Mouse (Mus musculus) liver, postnatal 0 days (tissue): ENCODE data around the gene Gdf15. TPM values are rescaled to one million over a fixed set of nuclear protein-coding genes. Genes with fewer than 3 reads are reported as not detected.

Experiments used
- ATAC-seq: fragments of 200-750 bp; cut with Nextera tagmentation; 2 replicates; pipeline ENCODE4 v1.8.0; 2017; ENCODE audit warnings: mild to moderate bottlenecking, moderate library complexity
- DNase-seq: peaks from one replicate; pipeline ENCODE4 v3.0.0-alpha.2; 2016
- H3K27ac ChIP-seq: fragments of 300-500 bp; sonication (generic); 2 replicates; pipeline ENCODE4 v1.5.1; 2014; ENCODE audit warnings: antibody characterized with exemption, moderate library complexity, mild to moderate bottlenecking, low read depth
- H3K27me3 ChIP-seq: fragments of 300-500 bp; sonication (generic); 2 replicates; pipeline ENCODE4 v1.6.1; 2014; ENCODE audit warnings: low read length, control low read depth, mixed read lengths; ENCODE audit not compliant: insufficient read depth
- H3K36me3 ChIP-seq: fragments of 300-500 bp; sonication (generic); replicated peaks from 2 replicates; pipeline ENCODE4 v1.6.1; 2014; ENCODE audit warnings: mild to moderate bottlenecking, control low read depth, low read length, moderate library complexity, mixed read lengths; ENCODE audit not compliant: insufficient read depth
- H3K4me1 ChIP-seq: fragments of 300-500 bp; sonication (generic); 2 replicates; pipeline ENCODE4 v1.6.1; 2014; ENCODE audit warnings: antibody characterized with exemption, mild to moderate bottlenecking, control low read depth; ENCODE audit not compliant: insufficient read depth
- H3K4me2 ChIP-seq: fragments of 300-500 bp; sonication (generic); 2 replicates; pipeline ENCODE4 v1.6.1; 2014; ENCODE audit warnings: low read depth, mild to moderate bottlenecking, low read length, moderate library complexity, mixed read lengths
- H3K4me3 ChIP-seq: fragments of 300-500 bp; sonication (generic); 2 replicates; pipeline ENCODE4 v1.5.1; 2014; ENCODE audit warnings: low read depth, low read length
- H3K9ac ChIP-seq: fragments of 300-500 bp; sonication (generic); replicated peaks from 2 replicates; pipeline ENCODE4 v1.6.1; 2014; ENCODE audit warnings: mild to moderate bottlenecking, moderate library complexity
- H3K9me3 ChIP-seq: fragments of 300-500 bp; sonication (generic); 2 replicates; pipeline ENCODE4 v1.6.1; 2016; ENCODE audit warnings: mild to moderate bottlenecking, control low read depth, low read length, mixed read lengths
- CTCF ChIP-seq: sonication (generic); IDR thresholded peaks from 2 replicates; pipeline ENCODE4 v1.5.1; 2016; ENCODE audit warnings: antibody characterized with exemption, low read depth
- EP300 ChIP-seq: IDR thresholded peaks from 2 replicates; pipeline ENCODE4 v1.6.1; 2016; ENCODE audit warnings: antibody characterized with exemption, low read depth, mild to moderate bottlenecking
- WGBS: fragments of 180-500 bp; shearing (Covaris S2); extraction: QIAGEN DNeasy Blood & Tissue Kit; methylation state at CpG from one replicate; pipeline ENCODE4 v1.1.7; 2014; ENCODE audit not compliant: insufficient replicate concordance; 5-methylcytosine and 5-hydroxymethylcytosine counted together
- polyA plus RNA-seq: library from polyadenylated mRNA; unstranded; fragments of >200 nt; fragmentation: Nextera tagmentation; extraction: Ambion mirVana; gene quantifications from 2 replicates; pipeline ENCODE4 v1.2.1, GENCODE M21; 2015

Gdf15 gene
- polyA plus RNA-seq, result 2.1 and 2.3 TPM in 2 replicates

DNA sequence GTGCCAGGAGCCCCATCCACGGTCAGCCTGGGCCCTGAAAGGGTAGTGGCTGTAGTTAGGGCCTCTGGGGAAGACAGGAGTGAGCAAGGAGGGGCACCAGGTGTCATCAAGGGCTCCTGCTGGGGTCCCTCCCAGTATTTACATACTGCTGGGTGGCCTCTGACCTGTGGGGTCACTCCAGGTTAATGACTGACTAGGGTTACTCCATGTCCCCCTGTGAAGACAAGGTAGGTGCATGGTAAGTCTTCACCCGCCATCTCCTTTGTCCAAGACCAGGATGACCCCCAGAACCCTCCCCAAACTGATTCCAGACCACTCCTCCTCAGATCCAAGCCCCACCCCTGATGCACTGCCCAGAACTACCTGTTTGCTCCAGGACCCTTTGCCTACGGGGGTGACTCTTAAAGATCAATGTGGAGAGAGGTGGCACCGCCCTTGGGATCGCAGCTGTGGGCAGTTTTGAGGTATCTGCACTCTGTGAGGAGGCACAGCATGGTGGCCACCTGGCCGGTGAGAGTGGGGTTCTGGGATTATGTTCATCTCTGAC is at the start of gene Gdf15:
Gdf15 (minus strand) TSS at position 111 of the 547 bp plus-strand sequence.
- Histone ChIP-seq H3K4me3 (peak within 1 kb of the TSS; percentile 50), H3K4me1 (peaks cover 56% of the 10 kb centered on the region), H3K36me3 (no peaks in the 10 kb centered on the region), H3K27ac (peak within 1 kb of the TSS; percentile 89), H3K9me3 (no peaks in the 10 kb centered on the region), H3K27me3 (no peaks in the 10 kb centered on the region), H3K9ac (peak within 1 kb of the TSS; percentile 45), H3K4me2 (peak within 1 kb of the TSS; percentile 81)
- DNase-seq (no peak), ATAC-seq (no peak)
- WGBS, result 62% methylated on average over 6 of the region's 6 CpGs
- TF ChIP-seq CTCF, result no peak
- no peak for TF ChIP-seq EP300

DNA sequence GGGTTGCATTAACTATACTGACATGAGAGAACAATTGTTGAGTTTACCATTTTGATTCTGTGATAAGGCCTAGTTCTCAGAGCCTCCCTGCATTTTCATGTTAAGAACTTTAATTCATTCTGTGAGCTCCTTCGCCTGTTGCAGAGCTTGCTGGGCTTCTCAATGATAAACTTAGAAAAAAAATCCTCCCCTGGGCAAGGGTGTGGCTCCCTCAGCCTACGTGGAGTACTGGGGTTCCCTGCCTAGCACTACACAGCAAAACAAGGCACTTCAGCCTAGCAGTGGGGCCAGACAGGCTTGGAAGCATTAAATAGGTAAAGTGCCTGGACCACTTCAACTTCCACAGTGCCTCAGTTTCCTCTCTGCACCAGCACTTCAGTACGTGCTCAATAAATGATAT is 49.2 kb upstream of the Gdf15 start:
- WGBS, result 72% methylated on average over 3 of the region's 3 CpGs
- H3K4me1 ChIP-seq, result peaks cover 37% of the 10 kb centered on the region
- no peak overlapping the region for H3K4me2 ChIP-seq
- peaks cover 10% of the 10 kb centered on the region for H3K36me3 ChIP-seq
- DNase-seq (no peak), ATAC-seq (no peak)
- no peak overlapping the region for H3K27ac ChIP-seq
- H3K9ac ChIP-seq, result no peak overlapping the region
- H3K27me3 ChIP-seq, result no peaks in the 10 kb centered on the region
- no peak overlapping the region for H3K4me3 ChIP-seq
- H3K9me3 ChIP-seq, result no peaks in the 10 kb centered on the region
- TF ChIP-seq CTCF (no peak), EP300 (no peak)

DNA sequence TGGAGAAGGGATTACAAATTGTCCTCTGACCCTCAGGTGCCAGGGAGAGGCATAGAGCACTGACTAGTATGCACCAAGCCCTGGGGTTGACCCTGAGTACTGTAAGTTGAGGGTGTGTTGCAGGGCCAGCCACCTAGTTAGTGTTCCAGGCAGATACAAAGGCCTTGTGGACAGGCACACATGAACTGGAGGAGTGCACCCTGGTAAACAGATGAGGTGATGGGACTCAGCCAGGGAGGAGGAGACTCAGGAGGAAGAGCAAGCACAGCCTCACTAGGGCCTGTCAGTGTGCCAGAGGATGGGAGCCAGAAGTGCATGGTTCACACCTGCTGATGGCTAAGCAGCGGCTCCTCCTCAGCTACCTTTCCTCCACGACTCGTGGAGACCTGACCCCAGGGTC is 47.8 kb upstream of the Gdf15 start:
- H3K27me3 ChIP-seq, result no peaks in the 10 kb centered on the region
- H3K9ac ChIP-seq, result 0 out of 2 replicates have a peak overlapping the region, but pooled peaks have one; percentile 4
- H3K9me3 ChIP-seq, result no peaks in the 10 kb centered on the region
- TF ChIP-seq EP300, result no peak
- no peak for TF ChIP-seq CTCF
- peaks cover 38% of the 10 kb centered on the region for H3K4me1 ChIP-seq
- no peak overlapping the region for H3K4me3 ChIP-seq
- peak overlapping the region; percentile 71 for H3K27ac ChIP-seq
- DNase-seq (peak; percentile 54), ATAC-seq (peak; percentile 85)
- peaks cover 10% of the 10 kb centered on the region for H3K36me3 ChIP-seq
- 75% methylated on average over 3 of the region's 3 CpGs for WGBS
- no peak overlapping the region for H3K4me2 ChIP-seq

DNA sequence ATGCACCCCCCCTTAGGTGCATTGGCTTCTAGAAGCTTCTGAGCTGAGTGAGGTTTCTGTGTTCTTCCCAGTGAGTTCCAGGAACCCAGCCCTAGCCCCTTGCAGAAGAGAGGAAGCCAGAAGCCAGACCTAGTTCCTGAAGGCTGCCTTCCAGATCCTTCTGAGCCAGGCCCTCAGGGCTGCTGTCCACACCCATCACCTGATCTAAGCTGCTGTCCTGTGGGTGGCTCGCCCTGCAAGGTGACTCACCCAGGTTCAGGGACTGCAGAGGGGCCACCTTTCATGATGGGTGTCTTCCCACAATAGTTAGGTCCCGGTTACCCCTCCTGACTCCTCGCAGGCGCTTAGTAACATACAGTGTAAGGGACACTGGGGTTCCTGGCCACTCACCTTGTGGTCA is 47.1 kb upstream of the Gdf15 start:
- no peak overlapping the region for H3K4me2 ChIP-seq
- 0 out of 2 replicates have a peak, but pooled peaks have one; percentile 7 for ATAC-seq
- peak overlapping the region; percentile 71 for H3K27ac ChIP-seq
- no peaks in the 10 kb centered on the region for H3K27me3 ChIP-seq
- no peak for TF ChIP-seq EP300
- TF ChIP-seq CTCF, result no peak
- peaks cover 44% of the 10 kb centered on the region for H3K4me1 ChIP-seq
- H3K36me3 ChIP-seq, result peaks cover 10% of the 10 kb centered on the region
- no peak overlapping the region for H3K4me3 ChIP-seq
- no peaks in the 10 kb centered on the region for H3K9me3 ChIP-seq
- no peak for DNase-seq
- WGBS, result 80% methylated on average over 4 of the region's 4 CpGs
- H3K9ac ChIP-seq, result no peak overlapping the region

DNA sequence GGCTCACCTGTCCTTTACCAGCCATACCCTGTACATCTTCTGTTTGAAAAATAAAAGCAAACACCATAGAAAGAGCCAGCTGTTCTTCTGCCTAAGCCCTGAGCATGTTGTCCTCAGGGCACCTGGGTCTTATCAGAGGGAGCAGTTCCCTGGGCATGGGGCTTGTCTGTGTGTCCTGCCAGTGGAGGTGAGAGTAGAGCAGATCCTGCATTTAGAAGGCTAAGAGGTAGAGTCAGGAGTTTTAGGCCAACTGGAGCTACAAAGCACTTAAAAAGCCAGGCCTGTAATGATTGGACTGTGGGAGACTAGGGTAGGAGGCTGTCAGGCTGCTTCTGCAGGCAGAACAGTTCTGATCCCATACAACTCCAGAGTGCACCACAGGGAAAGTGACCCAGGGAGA is 46.4 kb upstream of the Gdf15 start:
- Histone ChIP-seq H3K27me3 (no peaks in the 10 kb centered on the region), H3K4me2 (no peak overlapping the region), H3K27ac (no peak overlapping the region), H3K9ac (no peak overlapping the region; the same call in 1 of the 2 replicates), H3K36me3 (peaks cover 10% of the 10 kb centered on the region), H3K9me3 (no peaks in the 10 kb centered on the region), H3K4me3 (no peak overlapping the region), H3K4me1 (peaks cover 52% of the 10 kb centered on the region)
- TF ChIP-seq CTCF (no peak), EP300 (no peak)
- DNase-seq (no peak), ATAC-seq (no peak)

DNA sequence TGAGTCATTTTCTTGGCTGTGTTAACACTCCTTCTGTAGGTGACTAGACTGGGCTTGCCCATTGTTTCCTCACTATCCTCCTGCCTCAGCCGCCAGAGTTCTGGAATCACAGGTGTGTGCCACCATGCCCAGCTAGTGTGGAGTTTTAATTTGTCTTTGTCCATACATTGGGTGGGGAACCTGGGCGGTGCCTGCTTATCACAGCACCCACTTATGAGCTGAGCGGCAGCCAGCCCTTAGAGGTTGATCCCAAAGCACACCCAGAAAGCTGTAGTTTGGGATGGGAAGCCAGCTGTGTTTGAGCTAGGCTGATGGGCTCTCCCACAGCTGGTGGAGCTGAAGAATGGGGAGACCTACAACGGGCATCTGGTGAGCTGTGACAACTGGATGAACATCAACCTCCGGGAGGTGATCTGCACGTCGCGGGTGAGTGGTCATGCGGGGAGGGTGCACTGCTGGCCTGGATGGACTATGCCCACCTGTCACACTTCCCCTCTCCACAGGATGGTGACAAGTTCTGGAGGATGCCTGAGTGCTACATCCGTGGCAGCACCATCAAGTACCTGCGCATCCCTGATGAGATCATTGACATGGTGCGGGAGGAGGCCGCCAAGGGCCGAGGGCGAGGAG is 45.3 kb upstream of the Gdf15 start:
- H3K4me2 ChIP-seq, result peak overlapping the region; percentile 46
- TF ChIP-seq EP300 (no peak), CTCF (no peak)
- no peaks in the 10 kb centered on the region for H3K9me3 ChIP-seq
- no peaks in the 10 kb centered on the region for H3K27me3 ChIP-seq
- 88% methylated on average over 15 of the region's 15 CpGs for WGBS
- no peak overlapping the region for H3K9ac ChIP-seq
- H3K27ac ChIP-seq, result 0 out of 2 replicates have a peak overlapping the region, but pooled peaks have one; percentile 7
- ATAC-seq (no peak), DNase-seq (no peak)
- H3K4me3 ChIP-seq, result no peak overlapping the region
- peaks cover 10% of the 10 kb centered on the region for H3K36me3 ChIP-seq
- peaks cover 55% of the 10 kb centered on the region for H3K4me1 ChIP-seq

DNA sequence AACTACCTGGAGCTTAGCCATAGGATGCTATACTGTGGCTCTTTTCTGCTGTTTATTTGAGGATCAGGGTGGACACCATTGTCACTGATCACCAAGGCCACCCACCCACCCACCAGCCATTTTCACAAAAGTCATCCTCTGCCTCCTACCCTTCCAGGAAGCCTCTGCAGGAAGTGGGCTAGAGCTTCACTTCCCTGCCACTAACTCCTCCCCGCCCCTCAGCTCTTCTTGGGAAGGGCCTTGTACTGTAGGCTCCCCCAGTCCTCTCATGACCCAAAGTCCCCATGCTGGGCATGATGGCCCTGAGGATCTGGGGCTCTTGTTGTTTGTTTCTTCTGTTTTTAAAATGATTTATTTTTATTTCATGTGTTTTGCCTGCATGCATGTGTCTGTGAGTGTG is 43.1 kb upstream of the Gdf15 start:
- H3K27me3 ChIP-seq, result no peaks in the 10 kb centered on the region
- no peak overlapping the region for H3K9ac ChIP-seq
- TF ChIP-seq EP300 (no peak), CTCF (no peak)
- H3K9me3 ChIP-seq, result no peaks in the 10 kb centered on the region
- peaks cover 45% of the 10 kb centered on the region for H3K4me1 ChIP-seq
- H3K36me3 ChIP-seq, result peaks cover 10% of the 10 kb centered on the region
- DNase-seq (no peak), ATAC-seq (no peak)
- H3K4me3 ChIP-seq, result no peak overlapping the region
- H3K4me2 ChIP-seq, result 0 out of 2 replicates have a peak overlapping the region, but pooled peaks have one; percentile 84
- WGBS, result 18% methylated on average over 1 of the region's 1 CpGs
- peak overlapping the region; percentile 99; the same call in 1 of the 2 replicates for H3K27ac ChIP-seq
